14 mouse cellular contexts compared by ENCODE assay signal in genomic region chr19:33087961-33088360, GRCm38 (mm10).
"Had no signal": no experiment of that assay in that cellular context is flagged by ENCODE, and none has a peak within 500 bp of the region (broad histone marks: within the 10 kb centered on the region; RNA-seq: fewer than 3 reads in every experiment).

No protein-coding gene starts in this region.

- H3K4me3 ChIP-seq: left cerebral cortex, adult 2 months; limb, embryonic 10.5 days; liver, embryonic 12.5 days; lung, embryonic 15.5 days; midbrain, embryonic 12.5 days; neural tube, embryonic 13.5 days had no signal

- H3K9me3 ChIP-seq: limb, embryonic 10.5 days; liver, embryonic 12.5 days; lung, embryonic 15.5 days; midbrain, embryonic 12.5 days; neural tube, embryonic 13.5 days had no signal

- H3K4me1 ChIP-seq: neural tube, embryonic 13.5 days had no signal

- DNase-seq: kidney, adult 11 months; kidney, adult 9 months; kidney, postnatal 4 days; right cerebral cortex, adult 18-20 months; right cerebral cortex, postnatal 25 days; spleen, adult 18-20 months had no signal

- ATAC-seq: liver, embryonic 12.5 days; midbrain, embryonic 16.5 days had no signal

- H3K27ac ChIP-seq: kidney, postnatal 0 days; left cerebral cortex, adult 2 months; limb, embryonic 10.5 days; liver, embryonic 12.5 days; lung, embryonic 15.5 days; midbrain, embryonic 12.5 days; neural tube, embryonic 13.5 days had no signal

- H3K27me3 ChIP-seq: liver, embryonic 12.5 days; lung, embryonic 15.5 days; midbrain, embryonic 12.5 days; neural tube, embryonic 13.5 days had no signal

- H3K36me3 ChIP-seq: limb, embryonic 10.5 days; liver, embryonic 12.5 days; lung, embryonic 15.5 days; midbrain, embryonic 12.5 days; neural tube, embryonic 13.5 days had no signal

- H3K9ac ChIP-seq: liver, embryonic 12.5 days; lung, embryonic 15.5 days; midbrain, embryonic 12.5 days; neural tube, embryonic 13.5 days had no signal

- H3K4me2 ChIP-seq: liver, embryonic 12.5 days; lung, embryonic 15.5 days; midbrain, embryonic 12.5 days; neural tube, embryonic 13.5 days had no signal
